Mouse (Mus musculus) kidney, adult 18-20 months (tissue): ENCODE data around the gene Bcar1.

Source experiments
- DNase-seq: peaks from one replicate; pipeline ENCODE4 v3.0.0; 2021

Bcar1 gene

GRCm38 (mm10) chr8:111769296-111769695, 25.7 kb upstream of the Bcar1 start:
- DNase-seq: no peak

- DNase-seq: no peak
These were observed 25.0 kb upstream of the Bcar1 start for GRCm38 (mm10) chr8:111768651-111769050.

- no peak for DNase-seq
These were observed 22.0 kb upstream of the Bcar1 start for GRCm38 (mm10) chr8:111765616-111766015.

- no peak for DNase-seq
These were observed 21.5 kb upstream of the Bcar1 start for GRCm38 (mm10) chr8:111765096-111765495.

- no peak for DNase-seq
These were observed 17.1 kb upstream of the Bcar1 start for GRCm38 (mm10) chr8:111760708-111761107.

- DNase-seq: no peak
These were observed 15.2 kb upstream of the Bcar1 start for GRCm38 (mm10) chr8:111758817-111759216.

GRCm38 (mm10) chr8:111757599-111757998, 14.0 kb upstream of the Bcar1 start:
- no peak for DNase-seq

- no peak for DNase-seq
These were observed 11.1 kb upstream of the Bcar1 start for GRCm38 (mm10) chr8:111754736-111755135.

GRCm38 (mm10) chr8:111754088-111754487, 10.5 kb upstream of the Bcar1 start:
- peak; percentile 50 for DNase-seq

GRCm38 (mm10) chr8:111748766-111749165, 5.2 kb upstream of the Bcar1 start:
- DNase-seq: no peak

- no peak for DNase-seq
These were observed 4.4 kb upstream of the Bcar1 start for GRCm38 (mm10) chr8:111747866-111748649.

GRCm38 (mm10) chr8:111746582-111747465, 3.2 kb upstream of the Bcar1 start:
- no peak for DNase-seq

GRCm38 (mm10) chr8:111745591-111746418, 2.2 kb upstream of the Bcar1 start:
- peak; percentile 92 for DNase-seq

GRCm38 (mm10) chr8:111745086-111745485, 1.5 kb upstream of the Bcar1 start:
- no peak for DNase-seq

GRCm38 (mm10) chr8:111743101-111743791, 363 bp downstream of the Bcar1 start:
- DNase-seq: no peak

- peak; percentile 75 for DNase-seq
These were observed 1.2 kb downstream of the Bcar1 start for GRCm38 (mm10) chr8:111742261-111743037.

GRCm38 (mm10) chr8:111741556-111741955, 2.1 kb downstream of the Bcar1 start:
- peak; percentile 54 for DNase-seq

GRCm38 (mm10) chr8:111740994-111741393, 2.6 kb downstream of the Bcar1 start:
- peak; percentile 50 for DNase-seq

GRCm38 (mm10) chr8:111740301-111740711, 3.3 kb downstream of the Bcar1 start:
- DNase-seq: peak; percentile 69

GRCm38 (mm10) chr8:111739604-111740003, 4.0 kb downstream of the Bcar1 start:
- no peak for DNase-seq

GRCm38 (mm10) chr8:111738867-111739266, 4.7 kb downstream of the Bcar1 start:
- DNase-seq: peak; percentile 44
